ENCODE assay signal across 9 mouse cellular contexts in genomic region chr19:7234537-7235221, GRCm38 (mm10). TPM values are rescaled to one million over a fixed set of nuclear protein-coding genes. Genes with fewer than 3 reads are reported as not detected.
DNase-seq lines count a peak whose midpoint lies in the region; ATAC-seq and TF ChIP-seq lines count a peak whose summit lies in the region.
"Had no signal": no experiment of that assay in that cellular context is flagged by ENCODE, and none has a peak within 500 bp of the region (broad histone marks: within the 10 kb centered on the region; RNA-seq: fewer than 3 reads in every experiment).

No protein-coding gene starts in this region.

- peaks cover 35% of the 10 kb centered on the region for H3K4me1 ChIP-seq in G1E (ENCODE audit: insufficient read depth, low read depth, low read length)
- H3K4me1 ChIP-seq in forebrain, embryonic 16.5 days (replicated peaks; ENCODE audit: control insufficient read depth, insufficient read depth, low read length), result peaks cover 6% of the 10 kb centered on the region
- peaks cover 10% of the 10 kb centered on the region for H3K4me1 ChIP-seq in hindbrain, embryonic 10.5 days (replicated peaks)
- no peaks in the 10 kb centered on the region for H3K4me1 ChIP-seq in lung, postnatal 0 days (ENCODE audit: insufficient read depth, low read depth, low read length)

- no peaks in the 10 kb centered on the region for H3K27me3 ChIP-seq in G1E (ENCODE audit: insufficient read depth, low read length)
- no peaks in the 10 kb centered on the region for H3K27me3 ChIP-seq in forebrain, embryonic 16.5 days (replicated peaks; ENCODE audit: control insufficient read depth, insufficient read depth, low read length)
- H3K27me3 ChIP-seq in hindbrain, embryonic 10.5 days (ENCODE audit: insufficient read depth, poor library complexity, severe bottlenecking), result no peaks in the 10 kb centered on the region
- no peaks in the 10 kb centered on the region for H3K27me3 ChIP-seq in lung, postnatal 0 days (replicated peaks; ENCODE audit: insufficient read depth, low read length)
- H3K27me3 ChIP-seq: limb, embryonic 12.5 days had no signal

- no peak overlapping the region for H3K27ac ChIP-seq in forebrain, embryonic 16.5 days (ENCODE audit: low read length)
- H3K27ac ChIP-seq in hindbrain, embryonic 10.5 days, result no peak overlapping the region
- H3K27ac ChIP-seq in lung, postnatal 0 days (ENCODE audit: low read length), result no peak overlapping the region
- H3K27ac ChIP-seq: limb, embryonic 12.5 days had no signal

- no peaks in the 10 kb centered on the region for H3K9me3 ChIP-seq in G1E (replicated peaks)
- H3K9me3 ChIP-seq in forebrain, embryonic 16.5 days (ENCODE audit: control insufficient read depth, low read length), result no peaks in the 10 kb centered on the region
- H3K9me3 ChIP-seq in hindbrain, embryonic 10.5 days, result no peaks in the 10 kb centered on the region
- H3K9me3 ChIP-seq in lung, postnatal 0 days (ENCODE audit: low read length), result no peaks in the 10 kb centered on the region
- H3K9me3 ChIP-seq: limb, embryonic 12.5 days had no signal

- no peak for ATAC-seq in G1E (ENCODE audit: extremely low read depth, insufficient number of reproducible peaks, low FRiP score, poor library complexity, severe bottlenecking)
- peak; percentile 94 for ATAC-seq in forebrain, embryonic 16.5 days
- peak; percentile 96 for ATAC-seq in lung, postnatal 0 days

- peak; percentile 46 for DNase-seq in G1E (ENCODE audit: low spot score)
- DNase-seq in cerebellum, adult 18-20 months, result peak; percentile 79 to 84
- peak; percentile 72 for DNase-seq in hindbrain, embryonic 10.5 days (ENCODE audit: low spot score)
- peak; percentile 86 for DNase-seq in layer of hippocampus, adult 9-11 months
- peak; percentile 92 for DNase-seq in lung, postnatal 0 days (ENCODE audit: low spot score)
- peak; percentile 72 for DNase-seq in ovary, postnatal 36 days (ENCODE audit: low spot score)
- DNase-seq in thymus, postnatal 10 days (ENCODE audit: low spot score in 2 of 2), result peak; percentile 59 to 80

- TF ChIP-seq CTCF in G1E (IDR thresholded peaks at IDR 0.05; ENCODE audit: low read depth, low read length), result peak; percentile 59
- peak; percentile 92 for TF ChIP-seq CTCF in lung, postnatal 0 days (IDR thresholded peaks at IDR 0.05)

- TF ChIP-seq EP300 in lung, postnatal 0 days (IDR thresholded peaks at IDR 0.05), result no peak

- H3K4me3 ChIP-seq in G1E (ENCODE audit: low read depth, low read length), result no peak overlapping the region
- H3K4me3 ChIP-seq in forebrain, embryonic 16.5 days (replicated peaks; ENCODE audit: low read length), result no peak overlapping the region
- no peak overlapping the region for H3K4me3 ChIP-seq in hindbrain, embryonic 10.5 days
- no peak overlapping the region for H3K4me3 ChIP-seq in lung, postnatal 0 days (ENCODE audit: low read depth, low read length)
- H3K4me3 ChIP-seq: limb, embryonic 12.5 days had no signal

- no peak overlapping the region for H3K4me2 ChIP-seq in forebrain, embryonic 16.5 days (ENCODE audit: low read length)
- no peak overlapping the region for H3K4me2 ChIP-seq in lung, postnatal 0 days (replicated peaks; ENCODE audit: low read depth, low read length)
- H3K4me2 ChIP-seq: limb, embryonic 12.5 days had no signal

- peaks cover 92% of the 10 kb centered on the region for H3K36me3 ChIP-seq in G1E (replicated peaks)
- H3K36me3 ChIP-seq in forebrain, embryonic 16.5 days (ENCODE audit: control insufficient read depth, insufficient read depth), result peaks cover 9% of the 10 kb centered on the region; the same call in 1 of the 2 replicates
- H3K36me3 ChIP-seq in hindbrain, embryonic 10.5 days, result peaks cover 86% of the 10 kb centered on the region
- H3K36me3 ChIP-seq in lung, postnatal 0 days (ENCODE audit: insufficient read depth, low read length), result peaks cover 12% of the 10 kb centered on the region; the same call in 1 of the 2 replicates

- 44% methylated on average over 8 of the region's 8 CpGs for WGBS in forebrain, embryonic 16.5 days
- 63% methylated on average over 8 of the region's 8 CpGs for WGBS in hindbrain, embryonic 10.5 days
- 48% methylated on average over 8 of the region's 8 CpGs for WGBS in lung, postnatal 0 days

- H3K9ac ChIP-seq in forebrain, embryonic 16.5 days (replicated peaks; ENCODE audit: low read depth, low read length), result no peak overlapping the region
- H3K9ac ChIP-seq in lung, postnatal 0 days (replicated peaks; ENCODE audit: low read depth), result no peak overlapping the region
- H3K9ac ChIP-seq: limb, embryonic 12.5 days had no signal

RNA-seq across cellular contexts. Expression of gene Naa40, which starts 6.3 kb away (rescaled TPM):
- total RNA-seq in G1E (2014; fragmentation: Nextera tagmentation) (67.5 and 67.7 TPM in 2 replicates), G1E (2017) (60.7 and 67.3 TPM in 2 replicates)
- 58.8 and 59.4 TPM in 2 replicates for polyA plus RNA-seq in G1E (2012)
- polyA plus RNA-seq in forebrain, embryonic 16.5 days (2015; fragmentation: Nextera tagmentation; extraction: Ambion mirVana), result 67.3 and 74.7 TPM in 2 replicates
- polyA plus RNA-seq in hindbrain, embryonic 10.5 days (2016; fragmentation: Nextera tagmentation; extraction: Ambion mirVana), result 89.8 and 96.5 TPM in 2 replicates
- polyA plus RNA-seq in lung, postnatal 0 days (2015; fragmentation: Nextera tagmentation; extraction: Ambion mirVana), result 16.6 and 17.7 TPM in 2 replicates

RNA-seq across cellular contexts. Expression of gene Cox8a, which starts 17.3 kb away (rescaled TPM):
- total RNA-seq in G1E (2014; fragmentation: Nextera tagmentation) (353 and 374 TPM in 2 replicates), G1E (2017) (934 and 1,064 TPM in 2 replicates)
- polyA plus RNA-seq in G1E (2012), result 478 and 515 TPM in 2 replicates
- polyA plus RNA-seq in forebrain, embryonic 16.5 days (2015; fragmentation: Nextera tagmentation; extraction: Ambion mirVana), result 602 and 609 TPM in 2 replicates
- polyA plus RNA-seq in hindbrain, embryonic 10.5 days (2016; fragmentation: Nextera tagmentation; extraction: Ambion mirVana), result 914 and 944 TPM in 2 replicates
- polyA plus RNA-seq in lung, postnatal 0 days (2015; fragmentation: Nextera tagmentation; extraction: Ambion mirVana), result 889 and 976 TPM in 2 replicates

RNA-seq across cellular contexts. Expression of gene Otub1, which starts 28.6 kb away (rescaled TPM):
- total RNA-seq in G1E (2014; fragmentation: Nextera tagmentation) (46.4 and 50.2 TPM in 2 replicates), G1E (2017) (88.2 and 91.4 TPM in 2 replicates)
- 153 and 175 TPM in 2 replicates for polyA plus RNA-seq in G1E (2012)
- 223 and 235 TPM in 2 replicates for polyA plus RNA-seq in forebrain, embryonic 16.5 days (2015; fragmentation: Nextera tagmentation; extraction: Ambion mirVana)
- 273 and 309 TPM in 2 replicates for polyA plus RNA-seq in hindbrain, embryonic 10.5 days (2016; fragmentation: Nextera tagmentation; extraction: Ambion mirVana)
- 107 and 119 TPM in 2 replicates for polyA plus RNA-seq in lung, postnatal 0 days (2015; fragmentation: Nextera tagmentation; extraction: Ambion mirVana)

RNA-seq across cellular contexts. Expression of gene Rcor2, which starts 32.4 kb away (rescaled TPM):
- total RNA-seq in G1E (2014; fragmentation: Nextera tagmentation) (20.9 and 22.2 TPM in 2 replicates), G1E (2017) (20.8 and 22.5 TPM in 2 replicates)
- 62.2 and 74.4 TPM in 2 replicates for polyA plus RNA-seq in G1E (2012)
- polyA plus RNA-seq in forebrain, embryonic 16.5 days (2015; fragmentation: Nextera tagmentation; extraction: Ambion mirVana), result 45.8 and 49.2 TPM in 2 replicates
- 72.0 and 79.1 TPM in 2 replicates for polyA plus RNA-seq in hindbrain, embryonic 10.5 days (2016; fragmentation: Nextera tagmentation; extraction: Ambion mirVana)
- 1.3 and 1.5 TPM in 2 replicates for polyA plus RNA-seq in lung, postnatal 0 days (2015; fragmentation: Nextera tagmentation; extraction: Ambion mirVana)
